Mouse (Mus musculus) cerebellum, postnatal 10 days (tissue): ENCODE measurements at regions not wholly inside any gene's neighbourhood (a gene's known extent, or its start where the extent isn't known, plus 50 kb on each side); places are given as distances from the start of the nearest gene placed in this dataset.
A peak's percentile ranks its signal among the peaks of the same experiment; 100 is the strongest.
"Not testable (repeated sequence)": the region's sequence is repeated elsewhere in the genome, so short reads cannot be mapped to it uniquely, and the experiment has no call there.

Source experiments
- DNase-seq, 2 experiments: peaks; one replicate each; pipeline ENCODE4 v3.0.0; 2021; ENCODE audit warnings: mixed read lengths in 2 of 2

DNA sequence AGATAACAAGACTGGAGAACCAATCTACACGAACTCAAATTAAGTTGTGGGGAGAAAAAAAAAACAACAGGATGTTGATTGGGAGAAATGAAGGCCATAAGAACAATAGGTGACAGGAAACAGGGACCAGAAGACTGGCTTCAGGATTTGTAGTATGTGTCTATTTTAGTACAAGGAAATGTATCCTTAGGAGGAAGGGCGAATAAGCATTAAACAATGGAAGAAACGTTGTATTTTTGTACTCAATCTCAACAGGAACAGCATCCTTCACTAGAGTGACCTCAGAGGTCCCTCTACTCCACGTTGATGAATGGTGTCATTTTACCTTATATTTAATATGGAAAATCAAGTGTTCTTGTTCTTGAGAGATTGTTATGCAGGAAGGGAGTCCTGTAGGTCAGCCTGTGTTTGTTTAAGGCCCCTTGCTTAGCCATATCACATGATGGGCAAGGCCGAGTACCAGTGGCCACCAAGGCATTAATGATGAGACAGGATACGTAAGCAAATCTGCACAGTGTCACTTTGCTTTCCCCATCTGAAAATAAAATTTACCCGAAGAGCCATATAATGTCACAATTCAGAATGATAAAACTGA lies 832.0 kb downstream of the Diaph3 start:
- DNase-seq = no peak

DNA sequence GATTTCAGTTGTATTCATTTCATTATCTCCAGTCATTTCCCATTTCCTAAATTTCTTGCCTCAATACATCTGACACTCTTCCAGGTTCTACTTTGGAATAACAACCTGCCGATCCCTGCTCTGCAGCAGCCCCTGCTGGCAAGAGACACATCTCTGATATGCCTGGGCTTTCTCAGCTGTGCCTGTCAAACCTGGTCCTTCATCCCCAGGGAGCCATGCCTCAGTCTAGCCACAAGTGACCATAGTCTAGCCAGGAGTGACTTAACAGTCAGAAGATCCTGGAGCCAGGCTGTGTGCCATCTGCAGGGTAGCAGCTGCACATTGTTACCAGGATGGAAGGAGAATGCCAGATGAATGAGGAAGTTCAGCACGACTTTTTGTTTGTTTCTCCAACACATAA lies 833.2 kb downstream of the Diaph3 start:
- DNase-seq = peak; percentile 80 to 81

DNA sequence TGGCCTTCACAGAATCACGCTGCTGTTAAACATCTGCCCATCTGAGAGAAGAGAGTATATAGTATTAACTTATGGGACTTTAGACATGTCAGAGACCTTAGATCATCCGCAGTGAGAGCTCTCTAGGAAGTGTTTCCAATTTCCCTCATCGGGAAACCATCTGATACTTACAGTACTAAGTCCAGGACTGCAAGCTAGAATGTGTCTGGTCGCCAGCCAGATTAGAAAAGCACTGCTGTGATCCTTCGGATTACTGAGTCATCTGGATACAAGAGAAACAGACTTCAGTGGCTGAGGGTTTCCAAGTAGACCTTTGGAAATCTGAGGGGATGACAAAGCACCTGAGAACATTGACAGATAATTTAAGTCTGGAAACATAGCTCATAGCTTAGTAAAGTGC lies 839.4 kb downstream of the Diaph3 start:
- DNase-seq = peak; percentile 42 to 48

DNA sequence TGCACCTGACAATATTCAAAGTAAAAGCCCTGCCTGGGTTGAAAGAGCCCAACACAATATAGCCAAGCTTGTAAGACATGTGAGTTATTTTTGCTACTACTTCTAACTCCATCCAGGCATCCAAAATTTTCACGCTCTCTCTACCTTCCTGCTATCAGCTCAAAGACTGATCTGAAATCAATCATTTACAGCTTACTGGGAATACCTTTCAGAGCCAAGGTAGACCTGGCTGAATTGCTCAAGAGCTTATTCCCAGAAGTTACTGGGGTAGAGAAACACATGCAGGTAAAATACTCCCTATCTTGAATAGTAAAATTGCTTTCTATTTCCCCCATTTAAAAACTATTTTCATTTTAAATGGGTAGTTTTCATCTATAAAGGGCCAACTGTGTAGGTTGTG lies 840.2 kb downstream of the Diaph3 start:
- DNase-seq = no peak

DNA sequence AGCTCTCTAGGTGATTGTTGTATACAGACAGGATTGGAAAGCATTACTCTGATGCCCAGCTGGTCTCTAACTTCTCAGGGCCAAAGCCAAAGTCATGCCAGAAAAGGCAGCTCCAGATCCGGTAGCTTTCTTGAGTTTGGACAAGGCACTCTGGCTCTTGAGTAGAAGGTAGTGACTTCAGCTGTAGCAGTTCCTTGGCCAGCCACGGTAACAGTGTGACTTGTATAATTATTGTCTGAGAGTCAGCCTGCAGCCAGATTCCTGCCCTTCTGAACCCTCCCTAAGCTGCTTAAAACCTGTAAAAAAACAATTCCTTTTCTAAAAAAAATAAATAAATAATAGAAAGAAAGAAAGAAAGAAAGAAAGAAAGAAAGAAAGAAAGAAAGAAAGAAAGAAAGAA lies 843.0 kb downstream of the Diaph3 start:
- DNase-seq = peak in 1 of 2 experiments; percentile 17

DNA sequence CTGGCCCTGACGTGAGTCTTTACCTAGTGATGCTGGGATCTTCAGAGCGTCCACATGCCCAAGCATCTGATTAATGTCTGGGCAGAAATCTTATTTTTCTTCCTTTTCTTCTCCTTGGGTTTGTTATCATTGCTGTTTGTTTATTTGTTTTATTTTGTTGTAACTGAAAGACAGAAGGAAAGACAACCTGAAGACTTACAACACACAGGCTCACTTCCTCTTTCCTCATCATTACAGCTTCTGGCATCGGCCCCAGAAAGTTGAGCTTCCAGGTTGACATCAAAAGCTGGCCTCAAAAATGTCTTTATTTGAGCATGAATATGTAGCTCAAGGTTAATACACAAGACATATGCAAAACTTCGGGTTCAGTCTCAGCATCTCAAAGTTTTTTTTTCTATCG lies 846.4 kb downstream of the Diaph3 start:
- DNase-seq = not testable (repeated sequence)

DNA sequence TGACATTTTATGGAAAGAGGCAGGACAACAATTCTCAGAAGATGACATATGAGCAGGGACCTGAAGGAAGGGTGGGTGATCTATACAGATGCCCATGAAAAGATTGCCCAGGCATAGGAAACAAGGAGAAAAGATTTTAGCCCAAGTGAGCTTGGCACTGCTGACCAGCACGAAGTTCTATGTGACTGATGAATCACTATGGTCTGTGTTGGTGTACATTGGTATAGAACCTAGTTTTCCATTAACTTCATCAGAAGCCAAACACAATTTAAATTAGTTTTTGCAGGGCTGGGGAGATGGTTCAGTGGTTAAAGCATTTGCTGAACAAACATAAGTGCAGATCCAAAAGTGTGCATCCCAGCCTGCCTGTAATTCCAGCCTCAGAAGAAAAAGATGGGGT lies 847.2 kb downstream of the Diaph3 start:
- DNase-seq = no peak

DNA sequence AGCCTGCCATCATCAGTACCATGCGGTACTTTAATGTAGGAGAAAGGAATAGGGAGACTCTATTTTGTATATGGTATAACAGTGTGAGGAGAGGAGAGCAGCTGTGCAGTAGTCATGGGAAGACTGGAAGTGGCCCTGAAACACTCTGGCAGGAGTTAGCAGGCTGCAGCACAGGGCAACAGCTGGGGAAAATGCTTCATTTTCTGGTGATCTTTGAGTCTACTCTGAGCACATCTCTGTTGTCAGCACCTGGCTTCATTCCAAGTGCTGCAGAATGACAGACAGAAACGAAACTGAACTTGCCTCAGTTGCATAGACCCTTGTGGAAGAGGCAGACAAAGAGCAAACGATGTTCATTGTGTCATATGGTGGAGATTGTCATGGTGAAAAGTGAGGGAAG lies 847.7 kb downstream of the Diaph3 start:
- peak; percentile 14 to 17 for DNase-seq

DNA sequence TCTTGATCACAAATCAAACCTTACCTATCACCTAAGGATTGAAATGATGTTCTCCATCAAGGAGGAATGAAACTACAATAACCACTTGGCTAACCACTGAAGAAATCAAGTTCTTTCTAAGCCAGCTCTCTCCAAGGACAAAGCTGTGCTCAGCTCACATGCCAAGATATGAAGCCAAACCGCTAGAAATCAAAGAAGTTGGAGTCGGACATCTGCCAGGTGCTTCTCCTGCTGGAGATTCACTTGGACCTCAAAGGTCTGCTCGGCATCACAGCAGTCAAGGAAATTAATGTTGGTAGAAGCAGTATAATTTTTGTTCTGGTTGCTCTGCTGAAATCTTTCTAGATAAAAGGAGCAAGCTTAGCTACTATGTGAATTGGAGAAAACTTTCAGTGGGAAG lies 850.5 kb downstream of the Diaph3 start:
- DNase-seq = peak; percentile 53 to 63

DNA sequence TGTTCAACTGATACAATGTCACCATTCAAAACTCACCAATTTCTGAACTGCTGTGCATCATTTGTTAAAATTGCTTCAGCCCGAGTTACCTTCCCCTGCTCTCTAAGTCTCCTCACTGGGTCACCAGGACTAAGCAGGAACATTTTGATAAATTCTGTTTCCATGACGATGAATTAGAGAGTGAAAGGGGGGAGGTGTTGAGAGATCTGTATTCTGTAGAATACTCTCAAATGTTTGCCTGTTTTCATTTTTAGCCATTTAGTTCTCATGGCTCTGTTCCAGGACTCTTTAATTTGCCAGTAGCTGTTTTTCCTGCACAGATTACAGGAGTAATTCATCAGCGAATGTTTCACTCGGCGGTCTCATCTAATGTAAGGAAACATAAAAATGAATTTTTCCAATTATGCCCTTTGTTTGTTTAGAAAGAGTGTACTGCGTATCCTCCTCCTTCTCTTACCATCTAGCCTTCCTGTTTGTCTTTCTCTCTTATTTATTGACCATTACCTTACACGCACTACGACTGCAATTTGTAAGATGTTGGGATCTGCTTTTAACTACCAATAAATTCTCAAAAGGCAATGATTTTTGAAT lies 879.3 kb downstream of the Diaph3 start:
- DNase-seq = peak in 1 of 2 experiments; percentile 15

DNA sequence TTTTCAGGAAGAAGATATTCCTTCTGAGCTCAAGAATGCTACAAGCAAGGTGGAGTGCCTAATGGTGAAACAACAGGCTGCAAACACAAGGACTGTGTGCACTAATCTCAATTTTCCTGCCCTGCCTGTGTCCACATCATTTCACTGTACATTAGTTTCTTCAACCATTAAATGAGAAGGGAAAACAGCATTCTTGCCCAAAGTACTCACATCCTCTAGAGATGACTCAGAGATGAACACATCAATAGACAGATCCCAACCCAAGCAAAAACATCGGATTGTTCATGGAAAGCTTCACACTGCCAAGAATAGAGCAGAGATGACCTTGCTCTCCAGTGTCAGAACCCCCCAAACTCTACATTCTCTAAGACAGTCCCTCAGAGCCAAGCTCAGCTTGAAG lies 886.8 kb downstream of the Diaph3 start:
- DNase-seq = no peak

DNA sequence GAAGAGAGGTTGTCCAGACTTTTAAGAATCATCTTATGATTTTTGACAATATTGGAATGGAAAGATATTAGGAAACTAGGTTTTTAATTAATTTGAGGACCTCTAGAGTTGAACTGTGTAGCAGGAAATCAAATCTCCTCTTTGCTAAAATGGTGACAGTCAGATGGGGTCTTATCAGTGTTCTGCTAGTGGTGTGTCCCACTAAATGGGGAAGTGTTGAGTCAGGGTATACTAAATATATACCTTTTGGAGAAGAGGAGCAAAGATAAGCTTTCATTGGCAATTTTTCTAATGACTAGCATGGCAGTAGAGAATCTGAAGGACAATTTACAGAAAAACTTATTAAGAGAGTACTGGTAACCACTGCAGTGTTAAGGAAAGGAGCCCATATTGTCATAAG lies 889.4 kb downstream of the Diaph3 start:
- no peak for DNase-seq

DNA sequence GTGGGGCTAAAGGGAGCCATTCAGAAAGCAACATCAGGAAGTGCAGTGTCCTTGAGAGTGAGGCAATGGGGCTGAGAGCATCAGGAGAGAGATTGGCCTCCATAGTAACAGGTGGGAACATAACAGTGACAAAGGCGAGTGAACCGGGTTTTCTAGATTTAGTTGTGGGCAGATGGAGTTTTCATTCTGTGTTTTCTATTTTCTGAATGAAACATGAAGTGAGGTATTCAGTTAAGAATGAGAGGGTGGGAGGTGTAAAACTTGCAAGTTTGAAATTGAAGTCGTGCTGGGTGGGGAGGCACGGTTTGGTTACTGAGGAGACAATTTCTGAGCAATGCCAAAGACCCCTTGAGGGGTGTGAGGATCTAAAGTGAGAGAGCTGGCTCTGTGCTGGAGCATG lies 893.3 kb downstream of the Diaph3 start:
- no peak for DNase-seq

DNA sequence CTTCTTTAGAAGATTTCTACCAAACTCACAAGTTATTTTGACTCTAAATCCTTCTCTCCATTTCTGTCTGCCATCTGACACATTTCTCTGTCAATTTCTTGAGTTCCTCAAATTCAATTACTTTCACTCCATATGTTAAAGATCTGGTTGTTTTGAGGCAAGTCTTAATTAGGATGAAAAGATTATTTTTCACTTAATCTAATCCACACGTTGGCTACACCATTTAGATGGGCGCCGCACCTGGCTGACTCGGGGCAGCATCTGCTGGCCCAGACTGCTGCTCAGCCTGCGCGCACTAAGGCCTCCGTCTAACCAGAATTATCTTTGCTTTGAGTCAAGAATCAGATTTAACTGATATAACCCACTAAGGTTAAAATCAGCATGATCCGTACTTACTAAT lies 894.3 kb downstream of the Diaph3 start:
- no peak for DNase-seq

DNA sequence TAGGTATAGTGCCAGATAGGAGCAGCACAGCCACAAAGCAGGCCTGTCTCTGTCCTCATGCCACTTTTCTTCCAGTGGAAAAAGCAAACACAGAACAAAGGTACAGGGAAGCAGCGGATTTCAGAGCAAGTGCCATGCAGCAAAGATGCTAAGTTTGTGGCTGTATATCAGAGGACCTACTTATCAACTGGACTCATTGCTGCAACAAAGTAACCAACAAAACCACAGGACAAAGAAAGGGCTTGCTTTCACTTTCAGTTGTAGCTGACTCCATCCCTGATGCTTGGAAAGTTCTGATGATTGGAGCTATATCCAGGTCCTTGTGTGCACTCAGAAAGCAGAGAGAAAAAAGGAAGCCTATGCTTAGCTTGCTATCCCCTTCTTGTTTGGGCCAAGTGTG lies 897.4 kb downstream of the Diaph3 start:
- no peak for DNase-seq

DNA sequence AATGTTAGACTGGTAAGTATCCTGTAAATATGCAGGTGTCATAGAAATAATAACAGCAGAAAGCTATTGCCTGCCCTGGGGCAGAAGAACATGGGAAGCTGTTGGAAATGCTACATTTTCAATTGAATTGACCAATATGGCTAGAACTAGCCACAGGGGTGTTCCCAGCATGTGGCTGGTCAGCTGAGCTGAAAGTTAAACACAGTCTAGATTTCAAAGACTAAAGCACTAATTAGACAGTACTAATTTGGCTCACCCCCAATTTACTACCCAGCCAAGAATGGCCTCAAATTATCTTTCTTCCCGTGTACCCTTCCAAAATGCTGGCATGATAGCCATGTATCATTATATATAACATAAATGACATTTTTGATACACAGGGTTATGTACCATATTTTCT lies 898.2 kb downstream of the Diaph3 start:
- peak; percentile 20 to 55 for DNase-seq

DNA sequence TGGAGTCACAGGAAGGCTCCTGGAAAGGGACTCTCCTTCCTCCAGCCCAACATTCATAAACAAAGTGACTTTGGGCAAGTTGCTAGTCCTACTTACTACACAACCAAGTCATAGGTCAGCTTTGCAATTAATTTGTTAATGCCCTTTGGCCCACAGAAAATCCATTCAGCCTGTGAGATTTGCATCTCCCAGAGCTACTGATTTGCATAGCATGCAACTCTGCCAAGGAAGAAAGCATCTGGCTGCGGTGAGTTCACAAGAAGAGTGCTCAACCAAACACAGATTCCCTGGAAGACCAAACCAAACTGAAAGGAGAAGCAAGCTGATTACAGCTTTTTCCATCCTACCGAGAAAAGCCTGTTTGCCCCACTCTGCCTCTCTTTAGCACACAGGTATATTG lies 901.9 kb downstream of the Diaph3 start:
- DNase-seq = peak in 1 of 2 experiments; percentile 16

DNA sequence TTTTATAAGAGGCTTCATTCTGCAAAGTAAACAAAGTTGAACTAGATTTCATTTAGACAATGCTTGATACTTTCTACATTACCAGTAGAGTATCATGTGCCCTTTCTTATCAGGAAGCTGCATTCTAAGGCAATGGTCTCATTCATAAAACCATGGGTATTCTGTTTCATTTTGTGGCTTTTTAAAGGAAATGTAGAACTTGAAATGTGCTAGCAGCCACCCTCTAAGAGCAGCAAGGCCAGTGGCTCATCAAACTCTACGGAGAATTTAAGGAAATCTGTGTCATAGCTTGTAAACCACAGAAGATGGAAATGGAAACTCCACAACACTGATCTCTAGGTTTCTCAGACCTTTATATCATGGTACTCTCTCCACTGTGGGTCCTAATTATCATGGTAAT lies 907.7 kb downstream of the Diaph3 start:
- no peak for DNase-seq

DNA sequence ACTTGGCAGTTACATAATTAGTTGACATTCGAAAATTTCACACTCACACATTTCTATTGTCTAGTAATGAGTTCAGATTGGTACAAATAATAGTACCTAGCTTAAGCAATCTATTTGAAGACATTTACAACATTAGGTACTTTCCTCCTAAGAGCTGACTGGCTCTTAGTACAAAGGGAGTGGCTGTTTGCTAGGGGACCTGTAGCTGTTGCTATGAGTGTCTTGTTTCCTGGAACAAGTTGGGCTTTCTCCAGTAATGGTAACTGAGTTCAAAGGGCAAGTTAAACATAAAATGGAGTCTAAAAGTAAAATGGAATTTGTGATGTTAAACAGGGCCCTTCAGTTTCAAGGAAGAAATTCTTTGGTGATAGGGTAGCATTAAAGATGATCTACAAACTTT lies 910.4 kb downstream of the Diaph3 start:
- DNase-seq = no peak

DNA sequence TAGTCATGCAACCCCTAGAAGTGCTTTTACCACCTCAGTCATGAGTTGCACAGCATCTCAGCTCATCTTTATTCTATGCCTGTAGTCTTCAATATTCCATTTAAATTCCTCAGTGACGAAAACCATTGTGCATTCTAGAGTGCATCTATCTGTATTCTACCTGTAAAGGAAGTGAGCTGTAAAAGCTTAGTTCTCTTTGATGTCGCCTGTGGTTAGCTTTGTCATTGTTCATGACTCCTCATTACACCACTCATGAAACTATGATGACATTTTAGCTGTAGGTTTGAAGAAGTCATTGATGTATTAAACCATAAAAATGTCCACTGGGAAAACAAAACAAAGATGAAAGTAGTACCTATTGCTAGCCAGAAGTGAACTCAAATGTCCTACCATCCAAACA lies 911.3 kb downstream of the Diaph3 start:
- no peak for DNase-seq

DNA sequence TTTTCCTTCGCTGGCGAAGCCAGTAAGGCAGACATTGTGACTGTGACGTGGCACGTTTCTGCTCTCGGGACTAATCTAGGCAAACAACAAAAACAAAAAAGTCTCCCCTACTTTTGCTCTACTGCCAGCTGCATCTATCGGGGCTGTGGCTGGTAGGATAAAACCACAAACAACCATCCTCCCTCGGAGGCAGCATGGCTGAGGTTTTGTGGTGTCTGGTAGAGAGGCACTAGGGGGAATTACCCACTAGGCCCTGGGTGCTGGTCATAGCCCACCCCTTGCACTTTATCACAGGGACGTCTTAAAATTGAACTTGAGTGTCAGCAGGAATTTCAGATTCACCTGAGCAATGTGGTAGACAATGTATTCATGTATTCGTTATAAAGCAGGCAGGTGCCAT lies 925.3 kb downstream of the Diaph3 start:
- no peak for DNase-seq

DNA sequence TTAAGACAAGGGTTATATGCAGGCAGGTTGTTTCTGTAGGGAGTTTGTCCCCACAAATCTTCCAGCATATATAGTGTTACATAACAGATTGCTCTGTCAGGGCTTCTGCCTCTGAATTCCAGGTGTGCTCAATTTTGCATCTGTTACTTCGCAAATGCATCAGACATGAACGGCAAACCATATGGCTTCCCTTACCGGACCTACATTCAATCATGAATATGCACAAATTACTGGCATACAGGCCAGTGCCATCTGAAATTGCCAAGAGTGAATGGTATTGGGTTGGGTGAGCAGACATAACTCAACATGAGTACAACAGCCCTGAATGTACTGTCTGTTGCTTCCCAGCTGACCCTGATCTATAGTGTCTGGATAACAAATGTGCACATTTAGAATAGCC lies 929.4 kb downstream of the Diaph3 start:
- peak; percentile 3 for DNase-seq

DNA sequence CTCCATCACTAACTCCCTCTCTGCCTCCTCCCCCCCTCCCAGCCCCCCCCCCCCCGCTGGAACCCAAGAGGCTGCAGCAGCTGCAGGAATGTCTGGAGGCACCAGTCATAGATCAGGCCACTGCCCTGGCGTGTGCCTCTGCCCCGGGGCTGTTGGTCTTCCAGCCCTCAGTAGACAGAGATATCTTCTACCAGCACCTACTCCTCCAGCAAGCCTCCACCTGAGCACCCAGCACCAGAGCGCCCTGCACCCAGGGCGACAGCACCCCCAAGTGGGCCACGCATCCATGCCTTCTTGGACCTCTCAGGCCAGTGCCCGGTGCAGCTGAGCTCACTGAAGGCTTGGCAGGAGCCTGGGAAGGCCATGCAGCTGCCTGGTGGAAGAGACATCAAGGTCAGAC lies 936.5 kb downstream of the Diaph3 start:
- no peak for DNase-seq

DNA sequence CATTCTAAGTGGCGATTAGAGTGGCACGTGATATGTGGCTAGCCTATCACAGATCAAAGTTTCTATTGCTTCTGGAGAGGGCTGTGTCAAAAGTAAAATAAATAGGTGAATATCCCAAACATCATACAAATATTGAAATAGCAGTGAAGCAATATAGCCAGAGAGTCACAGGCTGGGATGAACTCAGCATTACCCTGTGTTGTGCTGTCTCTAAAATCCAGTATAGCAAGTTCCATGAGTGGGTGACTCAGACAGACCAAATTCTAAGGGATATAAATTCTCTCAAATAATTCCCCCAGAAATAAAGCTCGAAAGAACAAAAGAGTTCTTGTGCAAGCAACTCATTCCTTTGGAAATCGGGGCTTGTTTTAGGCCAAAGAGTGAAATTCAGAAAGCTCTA lies 943.2 kb downstream of the Diaph3 start:
- DNase-seq = no peak

DNA sequence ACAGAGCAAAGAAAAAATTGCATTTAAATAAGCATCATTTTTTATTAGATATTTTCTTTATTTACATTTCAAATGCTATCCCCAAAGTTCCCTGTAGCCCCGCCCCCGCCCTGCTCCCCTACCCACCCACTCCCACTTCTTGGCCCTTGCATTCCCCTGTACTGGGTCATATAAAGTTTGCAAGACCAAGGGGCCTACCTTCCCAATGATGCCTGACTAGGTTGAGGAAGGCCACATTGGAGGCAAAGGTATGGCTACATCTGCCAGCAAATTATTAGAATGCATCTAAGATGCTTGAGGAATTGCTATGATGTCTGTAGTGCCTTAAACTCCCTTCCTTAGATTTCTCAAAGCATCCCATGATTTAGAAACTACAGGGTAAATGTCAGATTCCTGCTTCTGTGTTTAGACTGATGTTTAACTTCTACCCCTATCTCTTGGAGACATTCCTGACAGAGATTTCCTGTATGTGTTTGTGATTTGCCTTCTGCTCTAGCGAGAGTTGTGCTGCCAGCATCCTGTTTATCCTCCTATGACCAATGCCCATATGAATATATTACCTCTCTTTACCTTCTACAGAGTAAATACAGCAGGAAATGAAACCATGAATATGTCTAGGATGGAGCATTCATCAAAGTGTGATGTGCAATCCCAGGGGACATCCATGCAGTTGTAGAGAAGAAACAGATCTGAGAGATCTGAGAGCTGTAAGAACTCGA lies 956.2 kb downstream of the Diaph3 start:
- no peak for DNase-seq
